Mouse (Mus musculus) hindbrain, postnatal 0 days (tissue): ENCODE measurements around the gene Kcnk7. TPM values are rescaled to one million over a fixed set of nuclear protein-coding genes. Genes with fewer than 3 reads are reported as not detected.

ENCODE experiments used
- ATAC-seq: fragments of 200-750 bp; cut with Nextera tagmentation; 2 replicates; pipeline ENCODE4 v1.8.0; 2017; ENCODE audit warnings: mild to moderate bottlenecking, moderate TSS enrichment, moderate library complexity
- DNase-seq: peaks from one replicate; pipeline ENCODE4 v3.0.0-alpha.2; 2015; ENCODE audit warnings: low spot score
- H3K27ac ChIP-seq: fragments of 300-500 bp; sonication (generic); 2 replicates; pipeline ENCODE4 v1.5.1; 2014; ENCODE audit warnings: mild to moderate bottlenecking
- H3K27me3 ChIP-seq: fragments of 300-500 bp; sonication (generic); 2 replicates; pipeline ENCODE4 v1.6.1; 2014; ENCODE audit warnings: low read length, mixed read lengths; ENCODE audit not compliant: insufficient read depth
- H3K36me3 ChIP-seq: fragments of 300-500 bp; sonication (generic); 2 replicates; pipeline ENCODE4 v1.6.1; 2014; ENCODE audit warnings: low read length, mixed read lengths; ENCODE audit not compliant: insufficient read depth
- H3K4me1 ChIP-seq: fragments of 300-500 bp; sonication (generic); 2 replicates; pipeline ENCODE4 v1.6.1; 2014; ENCODE audit warnings: antibody characterized with exemption, low read length, mixed read lengths; ENCODE audit not compliant: insufficient read depth
- H3K4me2 ChIP-seq: fragments of 300-500 bp; sonication (generic); 2 replicates; pipeline ENCODE4 v1.6.1; 2014; ENCODE audit warnings: low read depth, mild to moderate bottlenecking, low read length, moderate library complexity, mixed read lengths
- H3K4me3 ChIP-seq: fragments of 300-500 bp; sonication (generic); 2 replicates; pipeline ENCODE4 v1.5.1; 2014; ENCODE audit warnings: low read length
- H3K9ac ChIP-seq: fragments of 300-500 bp; sonication (generic); replicated peaks from 2 replicates; pipeline ENCODE4 v1.6.1; 2014; ENCODE audit warnings: mild to moderate bottlenecking, low read length, moderate library complexity, mixed read lengths
- H3K9me3 ChIP-seq: fragments of 300-500 bp; sonication (generic); 2 replicates; pipeline ENCODE4 v1.6.1; 2016; ENCODE audit warnings: low read length, mixed read lengths
- CTCF ChIP-seq: IDR thresholded peaks from 2 replicates; pipeline ENCODE4 v1.5.1; 2016; ENCODE audit warnings: antibody characterized with exemption, control low read depth, low read depth
- WGBS: fragments of 180-500 bp; shearing (Covaris S2); extraction: QIAGEN DNeasy Blood & Tissue Kit; methylation state at CpG from one replicate; pipeline ENCODE4 v1.1.7; 2014; 5-methylcytosine and 5-hydroxymethylcytosine counted together
- polyA plus RNA-seq: library from polyadenylated mRNA; unstranded; fragments of >200 nt; fragmentation: Nextera tagmentation; extraction: Ambion mirVana; gene quantifications from 2 replicates; pipeline ENCODE4 v1.2.1, GENCODE M21; 2015
- total RNA-seq: library from RNA; depleted of rRNA; stranded (reverse); fragments of >200 nt; gene quantifications from 2 replicates; pipeline ENCODE4 v1.2.3, GENCODE M21; 2014

Gene Kcnk7
- total and polyA plus RNA-seq, 2 experiments from 2014 or later, result 0.19 TPM; not detected in 1

- peak overlapping the region; percentile 96 for H3K4me2 ChIP-seq
- peak overlapping the region; percentile 97 for H3K4me3 ChIP-seq
- peak; percentile 15 for ATAC-seq
- H3K27me3 ChIP-seq, result no peaks in the 10 kb centered on the region
- DNase-seq, result peak; percentile 75
- no peak for TF ChIP-seq CTCF
- no peaks in the 10 kb centered on the region for H3K36me3 ChIP-seq
- H3K9ac ChIP-seq, result peak overlapping the region; percentile 98
- 3% methylated on average over 37 of the region's 37 CpGs for WGBS
- peaks cover 37% of the 10 kb centered on the region for H3K4me1 ChIP-seq
- H3K27ac ChIP-seq, result peak overlapping the region; percentile 96
- no peaks in the 10 kb centered on the region for H3K9me3 ChIP-seq
These were observed 24.7 kb downstream of the Kcnk7 start for GRCm38 (mm10) chr19:5728631-5729443.

GRCm38 (mm10) chr19:5729444-5729815 is 25.3 kb downstream of the Kcnk7 start, which contains the start of gene Fam89b:
Fam89b (minus strand) TSS chr19:5729653.
- ATAC-seq, result peak; percentile 82
- no peaks in the 10 kb centered on the region for H3K9me3 ChIP-seq

GRCm38 (mm10) chr19:5730314-5731186 is 26.4 kb downstream of the Kcnk7 start:
- ATAC-seq (no peak), DNase-seq (no peak)
- Histone ChIP-seq H3K4me2 (peak overlapping the region; percentile 96), H3K27me3 (no peaks in the 10 kb centered on the region), H3K9me3 (no peaks in the 10 kb centered on the region), H3K4me1 (peaks cover 37% of the 10 kb centered on the region), H3K36me3 (no peaks in the 10 kb centered on the region), H3K4me3 (peak overlapping the region; percentile 58), H3K9ac (peak overlapping the region; percentile 98; the same call in 1 of the 2 replicates), H3K27ac (no peak overlapping the region)
- TF ChIP-seq CTCF, result no peak
- 76% methylated on average over 29 of the region's 29 CpGs for WGBS

More at GRCm38 (mm10) chr19:5729444-5729815, 25.3 kb downstream of the Kcnk7 start, which contains the start of gene Fam89b:
- H3K36me3 ChIP-seq, result no peaks in the 10 kb centered on the region
- peak within 1 kb of the TSS; percentile 96 for H3K4me2 ChIP-seq
- H3K27me3 ChIP-seq, result no peaks in the 10 kb centered on the region
- no peak for TF ChIP-seq CTCF
- H3K27ac ChIP-seq, result peak within 1 kb of the TSS; percentile 96
- under 1% methylated on average over 37 of the region's 37 CpGs for WGBS
- peak; percentile 93 for DNase-seq
- peaks cover 37% of the 10 kb centered on the region for H3K4me1 ChIP-seq
- peak within 1 kb of the TSS; percentile 98 for H3K9ac ChIP-seq
- H3K4me3 ChIP-seq, result peak within 1 kb of the TSS; percentile 97

- no peaks in the 10 kb centered on the region for H3K27me3 ChIP-seq
- H3K9ac ChIP-seq, result peak overlapping the region; percentile 50
- no peaks in the 10 kb centered on the region for H3K9me3 ChIP-seq
- DNase-seq (peak; percentile 97), ATAC-seq (peak; percentile 92)
- H3K36me3 ChIP-seq, result no peaks in the 10 kb centered on the region
- WGBS, result under 1% methylated on average over 47 of the region's 47 CpGs
- peaks cover 29% of the 10 kb centered on the region for H3K4me1 ChIP-seq
- H3K4me2 ChIP-seq, result peak overlapping the region; percentile 95
- H3K27ac ChIP-seq, result peak overlapping the region; percentile 56; the same call in 1 of the 2 replicates
- H3K4me3 ChIP-seq, result peak overlapping the region; percentile 58
- no peak for TF ChIP-seq CTCF
These were observed 27.3 kb downstream of the Kcnk7 start for GRCm38 (mm10) chr19:5731264-5731978.

GRCm38 (mm10) chr19:5734325-5734724 is 30.2 kb downstream of the Kcnk7 start:
- ATAC-seq (no peak), DNase-seq (no peak)
- Histone ChIP-seq H3K4me3 (no peak overlapping the region), H3K27me3 (no peaks in the 10 kb centered on the region), H3K9ac (no peak overlapping the region), H3K9me3 (no peaks in the 10 kb centered on the region), H3K4me1 (peaks cover 17% of the 10 kb centered on the region), H3K27ac (no peak overlapping the region), H3K4me2 (no peak overlapping the region), H3K36me3 (no peaks in the 10 kb centered on the region)
- no peak for TF ChIP-seq CTCF
- 88% methylated on average over 9 of the region's 9 CpGs for WGBS

- ATAC-seq, result no peak
- TF ChIP-seq CTCF, result no peak
- Histone ChIP-seq H3K9me3 (no peaks in the 10 kb centered on the region), H3K4me2 (no peak overlapping the region), H3K4me1 (no peaks in the 10 kb centered on the region; the same call in 1 of the 2 replicates), H3K9ac (no peak overlapping the region), H3K27ac (no peak overlapping the region), H3K27me3 (no peaks in the 10 kb centered on the region), H3K36me3 (no peaks in the 10 kb centered on the region), H3K4me3 (no peak overlapping the region)
- 47% methylated on average over 2 of the region's 2 CpGs for WGBS
- no peak for DNase-seq
These were observed 35.3 kb downstream of the Kcnk7 start for GRCm38 (mm10) chr19:5739446-5739845.
